Mouse (Mus musculus): Measurements from ENCODE around the gene Ldlrad3. TPM values are rescaled to one million over a fixed set of nuclear protein-coding genes. Genes with fewer than 3 reads are reported as not detected.

Ldlrad3 gene
- polyA plus RNA-seq, 2 experiments, result 45.1 to 49.7 TPM

GRCm38 (mm10) chr2:102046481-102046880, 139.7 kb downstream of the Ldlrad3 start:
- no peak overlapping the region for H3K27ac ChIP-seq (replicated peaks; ENCODE audit: low read depth, low read length)
- H3K9me3 ChIP-seq (ENCODE audit: control insufficient read depth, low read length), result no peaks in the 10 kb centered on the region
- no peaks in the 10 kb centered on the region; the same call in 1 of the 2 replicates for H3K36me3 ChIP-seq (ENCODE audit: control insufficient read depth, insufficient read depth, low read length)
- H3K4me2 ChIP-seq (replicated peaks; ENCODE audit: low read depth, low read length, severe bottlenecking), result no peak overlapping the region
- WGBS, result 92% methylated on average over 7 of the region's 7 CpGs
- TF ChIP-seq POLR2A (IDR thresholded peaks at IDR 0.05; ENCODE audit: borderline replicate concordance, extremely low read depth, insufficient read depth, insufficient read length), result no peak
- no peaks in the 10 kb centered on the region for H3K27me3 ChIP-seq (ENCODE audit: control insufficient read depth, insufficient read depth, low read length)
- no peak overlapping the region for H3K9ac ChIP-seq (ENCODE audit: low read depth, low read length, severe bottlenecking)
- peaks cover 16% of the 10 kb centered on the region for H3K4me1 ChIP-seq (ENCODE audit: control insufficient read depth, insufficient read depth, low read length)
- no peak overlapping the region for H3K4me3 ChIP-seq (replicated peaks; ENCODE audit: low read length)
- DNase-seq (ENCODE audit: low spot score) (no peak), ATAC-seq (ENCODE audit: low FRiP score, low read depth) (no peak)

GRCm38 (mm10) chr2:102040456-102040855, 145.7 kb downstream of the Ldlrad3 start:
- WGBS, result 96% methylated on average over 5 of the region's 5 CpGs
- Histone ChIP-seq H3K36me3 (ENCODE audit: control insufficient read depth, insufficient read depth, low read length) (no peaks in the 10 kb centered on the region; the same call in 1 of the 2 replicates), H3K27me3 (ENCODE audit: control insufficient read depth, insufficient read depth, low read length) (no peaks in the 10 kb centered on the region), H3K4me1 (ENCODE audit: control insufficient read depth, insufficient read depth, low read length) (peaks cover 26% of the 10 kb centered on the region), H3K9ac (ENCODE audit: low read depth, low read length, severe bottlenecking) (no peak overlapping the region), H3K27ac (replicated peaks; ENCODE audit: low read depth, low read length) (no peak overlapping the region), H3K9me3 (ENCODE audit: control insufficient read depth, low read length) (no peaks in the 10 kb centered on the region), H3K4me3 (replicated peaks; ENCODE audit: low read length) (no peak overlapping the region), H3K4me2 (replicated peaks; ENCODE audit: low read depth, low read length, severe bottlenecking) (no peak overlapping the region)
- no peak for TF ChIP-seq POLR2A (IDR thresholded peaks at IDR 0.05; ENCODE audit: borderline replicate concordance, extremely low read depth, insufficient read depth, insufficient read length)
- ATAC-seq (ENCODE audit: low FRiP score, low read depth) (no peak), DNase-seq (ENCODE audit: low spot score) (no peak)

- Histone ChIP-seq H3K27ac (replicated peaks; ENCODE audit: low read depth, low read length) (no peak overlapping the region), H3K9me3 (ENCODE audit: control insufficient read depth, low read length) (no peaks in the 10 kb centered on the region)
- WGBS, result 89% methylated on average over 2 of the region's 2 CpGs
Measured at GRCm38 (mm10) chr2:102040011-102040410, 146.2 kb downstream of the Ldlrad3 start.

GRCm38 (mm10) chr2:102038895-102039667, 147.1 kb downstream of the Ldlrad3 start:
- Histone ChIP-seq H3K27ac (replicated peaks; ENCODE audit: low read depth, low read length) (no peak overlapping the region), H3K36me3 (ENCODE audit: control insufficient read depth, insufficient read depth, low read length) (no peaks in the 10 kb centered on the region; the same call in 1 of the 2 replicates), H3K9ac (ENCODE audit: low read depth, low read length, severe bottlenecking) (no peak overlapping the region), H3K9me3 (ENCODE audit: control insufficient read depth, low read length) (no peaks in the 10 kb centered on the region), H3K4me1 (ENCODE audit: control insufficient read depth, insufficient read depth, low read length) (peaks cover 26% of the 10 kb centered on the region), H3K4me3 (replicated peaks; ENCODE audit: low read length) (no peak overlapping the region), H3K4me2 (replicated peaks; ENCODE audit: low read depth, low read length, severe bottlenecking) (no peak overlapping the region), H3K27me3 (ENCODE audit: control insufficient read depth, insufficient read depth, low read length) (no peaks in the 10 kb centered on the region)
- DNase-seq (ENCODE audit: low spot score) (no peak), ATAC-seq (ENCODE audit: low FRiP score, low read depth) (0 out of 2 replicates have a peak, but pooled peaks have one; percentile 32)
- no peak for TF ChIP-seq POLR2A (IDR thresholded peaks at IDR 0.05; ENCODE audit: borderline replicate concordance, extremely low read depth, insufficient read depth, insufficient read length)
- 85% methylated on average over 7 of the region's 7 CpGs for WGBS

More at GRCm38 (mm10) chr2:102040011-102040410, 146.2 kb downstream of the Ldlrad3 start:
- Histone ChIP-seq H3K27me3 (ENCODE audit: control insufficient read depth, insufficient read depth, low read length) (no peaks in the 10 kb centered on the region), H3K4me3 (replicated peaks; ENCODE audit: low read length) (no peak overlapping the region), H3K4me2 (replicated peaks; ENCODE audit: low read depth, low read length, severe bottlenecking) (no peak overlapping the region), H3K9ac (ENCODE audit: low read depth, low read length, severe bottlenecking) (no peak overlapping the region), H3K4me1 (ENCODE audit: control insufficient read depth, insufficient read depth, low read length) (peaks cover 26% of the 10 kb centered on the region), H3K36me3 (ENCODE audit: control insufficient read depth, insufficient read depth, low read length) (no peaks in the 10 kb centered on the region; the same call in 1 of the 2 replicates)
- ATAC-seq (ENCODE audit: low FRiP score, low read depth) (no peak), DNase-seq (ENCODE audit: low spot score) (no peak)
- no peak for TF ChIP-seq POLR2A (IDR thresholded peaks at IDR 0.05; ENCODE audit: borderline replicate concordance, extremely low read depth, insufficient read depth, insufficient read length)

- no peaks in the 10 kb centered on the region for H3K9me3 ChIP-seq (ENCODE audit: control insufficient read depth, low read length)
- H3K4me1 ChIP-seq (ENCODE audit: control insufficient read depth, insufficient read depth, low read length), result peaks cover 27% of the 10 kb centered on the region
- ATAC-seq (ENCODE audit: low FRiP score, low read depth) (peak; percentile 46; the same call in 1 of the 2 replicates), DNase-seq (ENCODE audit: low spot score) (peak; percentile 52)
- no peak overlapping the region for H3K4me3 ChIP-seq (replicated peaks; ENCODE audit: low read length)
- no peak overlapping the region for H3K27ac ChIP-seq (replicated peaks; ENCODE audit: low read depth, low read length)
- no peaks in the 10 kb centered on the region for H3K27me3 ChIP-seq (ENCODE audit: control insufficient read depth, insufficient read depth, low read length)
- H3K36me3 ChIP-seq (ENCODE audit: control insufficient read depth, insufficient read depth, low read length), result no peaks in the 10 kb centered on the region; the same call in 1 of the 2 replicates
- H3K9ac ChIP-seq (ENCODE audit: low read depth, low read length, severe bottlenecking), result no peak overlapping the region
- H3K4me2 ChIP-seq (replicated peaks; ENCODE audit: low read depth, low read length, severe bottlenecking), result no peak overlapping the region
- WGBS, result 49% methylated on average over 10 of the region's 10 CpGs
- TF ChIP-seq POLR2A (IDR thresholded peaks at IDR 0.05; ENCODE audit: borderline replicate concordance, extremely low read depth, insufficient read depth, insufficient read length), result no peak
Measured at GRCm38 (mm10) chr2:102038229-102038894, 147.8 kb downstream of the Ldlrad3 start.
